Mouse (Mus musculus): Measurements from ENCODE around the gene Blmh. TPM values are rescaled to one million over a fixed set of nuclear protein-coding genes. Genes with fewer than 3 reads are reported as not detected.

The Blmh gene
- total RNA-seq (2023), result 35.4 TPM

DNA sequence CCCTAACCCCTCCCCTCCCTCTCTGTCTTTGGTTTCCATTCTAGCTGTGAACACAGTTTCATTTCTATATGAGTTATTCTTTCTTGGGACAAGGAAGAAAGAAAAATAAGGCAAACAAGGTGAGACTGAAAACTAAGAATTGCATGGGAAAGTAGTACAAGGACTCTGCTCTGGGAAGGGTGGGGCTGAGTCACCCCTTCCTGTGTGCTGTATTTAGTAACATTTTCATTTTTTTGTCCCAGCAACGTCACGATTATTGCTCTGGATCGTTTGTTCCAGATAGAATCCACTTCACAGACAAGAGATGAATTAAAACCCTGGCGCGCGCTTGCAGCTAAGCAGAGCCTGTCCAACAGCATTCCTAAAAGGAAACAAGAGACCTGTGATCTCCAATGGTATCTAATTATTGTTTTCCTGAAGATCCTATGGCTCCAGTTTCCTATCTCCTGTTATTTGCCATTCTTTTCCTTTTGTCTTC lies at the start of gene Blmh:
Blmh (plus strand) TSS at position 51 of the 478 bp plus-strand sequence.

DNA sequence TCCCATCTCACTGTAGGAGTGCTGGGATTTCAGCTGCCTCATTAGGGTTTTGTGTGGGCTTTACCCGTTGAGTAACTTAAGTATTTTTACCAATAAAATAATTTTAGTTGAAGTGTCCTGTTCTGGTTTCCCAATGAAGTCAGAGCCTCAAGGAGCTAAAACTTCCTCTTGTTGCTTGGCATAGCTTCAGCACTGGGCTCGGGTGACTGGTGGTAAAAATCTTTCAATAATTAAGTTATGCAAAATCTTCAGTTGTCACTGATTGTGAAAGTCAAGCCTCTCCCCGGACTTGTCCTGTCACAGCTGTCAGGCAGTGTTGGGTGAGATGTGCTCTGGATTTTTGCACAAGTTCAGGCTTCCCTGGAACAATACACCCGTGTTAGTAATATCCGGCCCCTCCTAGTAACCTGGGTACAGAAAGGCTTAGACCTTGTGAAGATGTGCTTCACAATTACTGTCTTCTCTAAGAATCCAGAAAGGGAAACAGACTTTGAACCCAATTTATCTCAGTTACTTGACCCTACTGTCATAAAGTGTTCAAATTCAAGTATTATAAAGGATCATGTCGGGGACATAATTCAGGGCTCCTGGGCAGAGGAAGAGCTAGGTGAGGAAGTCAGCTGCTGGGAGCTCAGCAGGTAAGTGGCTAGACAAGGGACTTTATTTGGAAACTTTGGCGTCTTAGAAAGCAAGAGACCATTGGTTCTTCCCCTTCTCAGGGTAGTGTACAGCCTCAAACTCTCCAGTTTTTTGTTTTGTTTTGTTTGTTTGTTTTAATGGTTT lies 22.8 kb upstream of the Blmh start, which contains the start of gene Tmigd1:
Tmigd1 (plus strand) TSS at position 581 of the 783 bp plus-strand sequence.

DNA sequence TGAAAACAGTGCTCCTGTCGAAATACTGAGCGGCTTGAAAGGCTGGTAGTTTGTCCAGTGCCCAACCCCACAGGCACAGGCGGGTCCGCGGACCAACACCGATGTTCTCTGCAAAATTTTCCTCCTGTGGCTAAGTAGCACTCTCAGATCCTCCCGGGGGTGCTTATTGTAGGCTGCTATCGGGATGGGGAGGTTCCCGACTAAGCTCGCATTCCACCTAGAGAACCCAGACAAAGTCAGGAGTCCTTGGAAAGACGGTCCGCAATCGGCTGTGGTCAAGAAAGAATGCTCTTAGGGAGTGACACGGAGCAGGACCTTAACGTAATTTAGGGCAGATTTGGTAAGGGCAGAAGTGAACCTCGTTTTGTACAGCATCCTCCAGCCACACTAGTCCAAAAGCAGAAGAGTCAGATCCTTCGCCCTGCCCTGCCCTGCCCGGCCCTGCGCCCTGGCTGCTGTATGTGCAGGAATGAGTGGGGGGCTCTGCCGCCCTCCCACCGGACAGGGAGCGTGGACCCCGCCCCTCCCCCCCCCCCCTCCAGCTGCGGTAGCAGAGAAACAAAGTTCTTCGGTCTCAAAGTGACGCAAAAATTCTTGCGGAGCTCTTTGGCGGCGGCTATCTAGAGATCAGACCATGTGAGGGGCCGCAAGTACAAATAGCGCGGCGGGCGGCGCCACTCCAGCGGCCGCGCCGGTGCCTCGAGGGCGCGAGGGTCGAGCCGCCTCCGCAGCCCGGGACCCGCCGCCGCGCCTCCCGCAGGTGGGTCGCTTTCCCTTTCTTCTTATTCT lies 73.5 kb downstream of the Blmh start, which contains the start of gene Slc6a4:
Slc6a4 (plus strand) TSS at position 688 of the 789 bp plus-strand sequence.

Other genes with a start within 250 kb of the Blmh start
- not detected for gene Trarg1, start 245.0 kb upstream of the Blmh start, total RNA-seq (2023)
- 42.0 TPM for gene Gosr1, start 161.2 kb upstream of the Blmh start, total RNA-seq (2023)
- gene Cpd, start 77.8 kb upstream of the Blmh start, total RNA-seq (2023), result 1.8 TPM
- gene Tmigd1, start 22.6 kb upstream of the Blmh start, total RNA-seq (2023), result not detected
- gene Slc6a4, start 73.8 kb downstream of the Blmh start, total RNA-seq (2023), result 0.35 TPM
- 24.1 TPM for gene Nsrp1, start 153.6 kb downstream of the Blmh start, total RNA-seq (2023)

Data from CD4-positive naive resting alpha-beta T cell, adult 57 days (primary cell).